Mouse (Mus musculus): ENCODE measurements around the gene Snx25. TPM values are rescaled to one million over a fixed set of nuclear protein-coding genes. Genes with fewer than 3 reads are reported as not detected.

The Snx25 gene
- total RNA-seq, 2 experiments from 2014 or later = 8.9 to 11.7 TPM

DNA sequence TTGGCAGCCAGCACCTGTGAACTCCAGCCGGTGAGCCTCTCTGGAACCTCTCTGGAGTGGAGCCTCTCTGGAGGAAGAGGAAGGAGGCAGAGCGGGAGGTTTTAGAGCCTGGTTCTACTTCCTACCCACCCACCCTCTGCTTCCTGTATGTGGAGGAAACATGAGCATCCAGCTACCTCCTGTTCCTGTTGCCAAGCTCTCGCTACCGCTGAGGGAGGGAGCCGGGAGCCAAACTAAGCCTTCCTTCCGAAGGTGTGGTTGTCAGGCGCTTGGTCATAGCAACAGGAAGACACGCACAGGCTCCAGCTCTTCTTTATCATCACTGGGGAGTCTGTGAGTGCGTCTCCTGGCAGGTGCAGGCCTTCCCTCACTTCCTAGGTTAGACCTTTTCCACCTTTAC lies 129.8 kb downstream of the Snx25 start:
- no peak for ATAC-seq (replicated peaks; ENCODE audit: poor library complexity)

DNA sequence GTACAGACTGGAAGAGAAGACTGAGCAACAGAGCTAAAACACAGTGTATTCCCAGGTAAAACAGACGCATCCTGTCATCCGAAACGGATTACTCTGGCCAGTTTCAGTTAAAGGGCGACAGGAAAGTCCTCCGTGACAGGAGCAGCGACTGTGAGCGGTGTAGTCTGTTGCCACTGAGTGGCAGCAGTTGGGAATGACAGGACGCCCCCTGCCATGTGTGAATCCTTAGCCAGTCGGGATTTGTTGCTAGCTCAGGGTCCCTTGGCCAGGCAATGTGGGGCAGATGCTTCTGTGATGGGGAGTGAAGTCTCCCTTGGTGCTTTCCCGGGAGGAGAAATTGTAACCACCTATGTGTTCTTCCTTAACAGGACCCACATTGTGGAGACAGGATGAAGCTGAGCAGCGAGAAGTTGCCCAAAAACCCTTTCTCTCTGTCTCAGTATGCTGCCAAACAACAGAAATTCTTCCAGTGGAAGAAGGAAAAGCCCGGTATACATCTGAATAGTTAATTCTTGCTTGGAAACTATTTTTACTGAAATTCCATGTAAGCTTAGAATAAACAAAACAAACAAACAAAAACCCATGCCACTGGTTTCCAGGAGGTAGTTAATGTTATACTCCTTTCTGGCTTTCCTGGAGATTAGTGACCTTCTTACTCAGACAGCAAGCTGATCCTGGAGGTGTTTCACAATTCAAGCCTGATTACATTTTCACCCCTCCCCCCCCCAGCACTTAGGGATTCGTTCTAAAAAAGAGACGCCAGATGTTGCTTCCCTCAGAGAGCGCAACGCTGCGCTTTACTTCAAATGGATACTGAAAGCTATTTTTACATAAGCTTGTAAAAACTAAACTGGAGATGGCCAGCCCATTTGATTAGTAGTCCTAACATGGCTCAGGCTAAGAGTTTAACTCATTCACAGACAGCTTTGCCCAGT lies 140.9 kb downstream of the Snx25 start:
- no peak for ATAC-seq (replicated peaks; ENCODE audit: poor library complexity)

DNA sequence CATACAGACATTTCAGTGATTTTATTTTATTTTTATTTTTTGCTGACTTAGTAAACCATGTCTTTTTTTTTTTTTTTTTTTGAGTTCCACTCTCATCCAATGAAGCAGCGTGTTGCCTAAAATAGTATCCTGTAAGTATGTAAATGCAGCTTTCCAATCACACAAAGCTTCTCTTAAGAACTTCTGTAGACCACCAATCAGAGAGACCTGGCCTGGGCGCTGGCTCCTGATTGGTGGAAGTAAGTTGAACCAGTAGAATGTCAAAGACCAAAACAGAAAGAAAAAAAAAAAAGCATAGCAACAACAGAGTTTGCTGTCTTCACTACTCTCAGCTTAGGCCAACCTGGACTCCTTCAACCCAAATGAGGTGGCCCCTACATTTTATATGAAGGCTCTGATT lies 141.7 kb downstream of the Snx25 start:
- no peak for ATAC-seq (replicated peaks; ENCODE audit: poor library complexity)

DNA sequence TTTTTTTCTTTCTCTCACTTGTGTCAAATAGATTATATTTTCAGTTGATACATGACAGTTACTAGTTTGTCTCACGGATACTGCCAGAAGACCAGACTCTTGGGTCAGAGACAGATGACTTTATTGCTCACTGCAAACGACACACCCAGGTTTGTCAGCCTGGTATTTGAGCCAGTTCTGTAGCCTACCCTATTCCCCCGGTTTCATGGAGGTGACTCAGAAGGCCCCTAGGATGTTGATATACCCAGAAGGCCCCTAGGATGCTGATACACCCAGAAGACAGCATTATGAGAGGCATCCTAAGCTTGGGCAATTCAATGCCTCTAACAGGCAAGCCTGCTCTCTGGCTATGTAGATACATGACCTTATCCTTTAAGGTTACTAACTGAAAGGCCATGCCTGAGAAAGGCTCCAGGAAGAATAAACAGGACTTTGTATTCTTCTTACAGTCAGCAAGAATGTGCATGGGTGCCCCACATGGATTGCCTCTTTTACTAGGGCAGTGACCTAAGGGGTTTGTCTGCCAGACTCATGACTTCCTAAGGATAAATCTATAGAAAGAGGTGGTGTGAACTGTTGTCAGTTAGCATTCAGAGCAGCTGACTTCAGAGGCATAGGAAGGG lies 144.8 kb downstream of the Snx25 start:
- no peak for ATAC-seq (replicated peaks; ENCODE audit: poor library complexity)

DNA sequence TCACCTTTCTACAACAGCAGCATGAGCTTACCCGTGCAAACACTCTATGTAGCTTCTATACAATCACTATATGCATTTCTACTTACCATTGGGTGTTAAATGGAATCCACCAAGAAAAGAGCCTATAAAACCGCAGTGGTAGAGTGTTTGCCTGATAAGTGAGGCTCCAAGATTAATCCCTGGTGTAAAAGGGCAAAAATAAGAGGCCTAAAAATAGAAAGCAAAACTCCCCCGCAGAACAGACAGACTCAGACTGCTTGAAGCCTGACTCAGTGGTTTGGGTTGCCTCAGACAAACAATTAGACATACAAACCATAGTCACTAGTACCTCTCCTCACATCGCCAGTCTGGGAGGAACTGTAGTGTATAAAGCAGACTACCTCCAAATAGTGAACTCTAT lies 146.4 kb downstream of the Snx25 start, which contains the start of gene Ankrd37:
Gene Ankrd37, minus strand, starts transcription at position 112 of the 400 bp plus-strand sequence.
- ATAC-seq (replicated peaks; ENCODE audit: poor library complexity) = no peak

DNA sequence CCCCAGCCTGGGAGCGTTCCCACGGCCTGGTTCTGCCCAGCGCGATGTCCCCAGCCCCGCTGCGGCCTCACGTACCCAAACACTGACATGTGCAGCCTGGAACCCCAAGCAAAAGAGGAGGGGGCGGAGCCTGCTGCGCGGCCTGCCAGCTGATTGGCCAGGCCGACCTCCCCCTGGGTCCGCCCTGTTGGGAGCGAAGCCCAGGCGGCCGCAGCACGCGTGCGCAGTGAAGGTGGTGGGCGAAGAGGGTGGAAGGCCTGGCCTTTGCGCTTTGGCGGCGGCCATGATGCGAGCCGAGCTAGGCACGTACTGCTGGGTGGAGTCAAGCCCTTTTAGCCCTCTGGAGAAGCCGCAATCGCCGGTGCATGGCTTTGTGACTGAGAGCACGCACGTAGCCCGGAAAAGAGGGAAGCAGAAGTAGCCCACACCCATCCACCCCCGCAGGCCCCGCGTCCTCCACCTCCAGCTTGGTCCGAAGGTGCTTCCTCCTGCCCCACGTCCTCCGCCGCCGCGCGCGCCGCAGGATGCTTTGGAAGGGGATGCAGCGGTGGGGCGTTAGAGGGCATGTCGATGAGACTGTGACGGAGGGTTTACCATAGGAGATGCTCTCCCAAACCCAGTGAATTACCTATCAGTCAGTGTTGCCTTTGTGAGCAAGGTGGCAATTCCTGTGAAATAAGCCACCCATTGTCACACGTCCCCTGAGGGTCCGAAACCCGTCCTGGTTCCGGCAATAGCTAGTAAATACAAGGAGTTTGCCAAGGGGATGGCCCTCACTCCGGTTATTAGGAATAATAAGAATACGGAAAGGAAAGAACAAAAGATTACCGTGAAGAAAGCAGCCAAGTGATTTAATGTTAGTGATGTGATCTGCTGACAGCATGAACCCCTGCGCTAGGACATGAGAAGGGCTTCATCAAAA lies 151.9 kb downstream of the Snx25 start:
- peak; percentile 95 for ATAC-seq (replicated peaks; ENCODE audit: poor library complexity)

DNA sequence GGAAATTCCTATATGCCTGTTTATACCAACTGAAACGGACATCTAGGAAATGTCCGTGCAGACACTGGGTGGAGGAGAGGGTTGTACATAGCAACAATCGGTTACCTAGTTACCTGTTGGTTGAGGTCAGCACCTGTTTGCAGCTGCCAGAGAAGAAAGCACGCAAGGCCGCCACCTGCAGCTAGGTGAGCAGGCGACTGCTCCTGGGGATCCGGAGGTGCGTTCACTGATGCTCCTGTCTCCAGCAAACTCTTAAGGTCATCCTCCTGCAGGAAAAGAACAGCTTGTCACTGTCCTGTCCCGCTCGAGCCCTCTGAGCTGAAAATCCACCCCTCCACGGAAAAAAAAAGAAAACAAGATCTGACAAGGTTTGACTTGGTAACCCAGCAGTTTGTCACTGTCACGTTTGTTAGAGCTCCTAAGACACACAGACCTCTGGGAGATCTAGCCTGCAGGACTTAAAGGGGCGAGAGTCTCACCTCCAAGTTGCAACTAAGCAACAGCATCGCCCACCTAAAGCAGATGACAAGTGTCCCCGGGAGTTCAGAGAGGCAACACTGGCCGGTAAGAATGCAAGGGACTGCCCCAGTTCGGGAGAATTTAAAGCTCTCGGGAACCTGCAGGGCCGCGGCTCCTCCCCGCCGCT lies 152.7 kb downstream of the Snx25 start, which contains the start of gene Lrp2bp:
Gene Lrp2bp, plus strand, starts transcription at position 166 of the 646 bp plus-strand sequence.
- ATAC-seq (replicated peaks; ENCODE audit: poor library complexity) = no peak

DNA sequence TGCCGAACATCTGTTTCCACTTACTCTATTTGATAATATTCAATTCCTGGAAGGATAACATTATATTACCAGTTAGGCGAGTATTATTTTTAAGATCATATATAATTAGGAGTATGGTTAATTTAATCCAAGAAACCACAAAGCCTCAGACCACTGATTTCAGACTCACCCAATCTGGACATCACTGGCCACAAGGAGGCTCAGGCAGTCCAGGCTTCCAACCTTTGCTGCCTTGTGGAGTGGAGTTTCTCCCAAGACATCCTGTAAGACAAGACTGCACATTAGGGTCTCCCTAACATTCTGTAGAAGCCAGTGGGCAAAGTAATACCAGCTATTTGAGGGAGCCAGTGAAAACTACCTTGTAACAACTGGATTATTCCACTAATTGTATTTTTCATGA lies 153.7 kb downstream of the Snx25 start:
- no peak for ATAC-seq (replicated peaks; ENCODE audit: poor library complexity)

DNA sequence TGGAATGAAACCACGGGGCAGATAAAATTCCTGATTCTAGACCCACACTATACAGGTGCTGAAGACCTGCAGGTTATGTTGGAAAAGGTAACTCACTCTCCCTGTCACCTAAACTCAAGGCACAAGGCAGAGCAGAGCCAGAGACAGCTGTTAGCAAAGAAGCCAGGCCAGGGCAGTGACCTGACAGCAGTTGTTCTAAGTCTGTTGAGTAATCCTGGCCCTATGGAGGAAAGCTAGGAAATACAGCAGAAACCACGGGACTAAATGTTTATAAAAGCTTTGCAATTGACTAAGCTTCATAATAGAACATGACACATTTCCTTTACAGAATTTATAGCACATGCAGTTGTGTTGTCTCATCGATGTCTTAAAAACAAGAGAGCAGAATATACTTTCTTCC lies 156.4 kb downstream of the Snx25 start:
- no peak for ATAC-seq (replicated peaks; ENCODE audit: poor library complexity)

DNA sequence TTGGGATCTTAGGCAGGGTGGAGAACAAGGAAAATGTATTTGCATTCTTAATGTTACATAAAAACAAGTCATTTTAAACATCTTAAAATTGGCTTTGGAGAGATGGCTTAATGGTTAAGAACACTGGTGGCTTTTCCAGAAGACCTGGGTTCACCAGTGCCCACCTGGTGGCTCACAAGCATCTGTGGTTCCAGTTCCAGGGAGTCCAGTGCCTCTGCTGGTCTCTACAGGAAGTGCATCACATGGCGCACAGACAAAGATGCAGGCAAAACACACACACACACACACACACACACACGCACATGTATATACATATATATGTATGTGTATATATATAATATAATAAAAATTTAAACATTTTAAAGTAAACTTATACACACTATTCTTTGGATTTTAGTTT lies 157.8 kb downstream of the Snx25 start:
- ATAC-seq (replicated peaks; ENCODE audit: poor library complexity) = peak; percentile 82

DNA sequence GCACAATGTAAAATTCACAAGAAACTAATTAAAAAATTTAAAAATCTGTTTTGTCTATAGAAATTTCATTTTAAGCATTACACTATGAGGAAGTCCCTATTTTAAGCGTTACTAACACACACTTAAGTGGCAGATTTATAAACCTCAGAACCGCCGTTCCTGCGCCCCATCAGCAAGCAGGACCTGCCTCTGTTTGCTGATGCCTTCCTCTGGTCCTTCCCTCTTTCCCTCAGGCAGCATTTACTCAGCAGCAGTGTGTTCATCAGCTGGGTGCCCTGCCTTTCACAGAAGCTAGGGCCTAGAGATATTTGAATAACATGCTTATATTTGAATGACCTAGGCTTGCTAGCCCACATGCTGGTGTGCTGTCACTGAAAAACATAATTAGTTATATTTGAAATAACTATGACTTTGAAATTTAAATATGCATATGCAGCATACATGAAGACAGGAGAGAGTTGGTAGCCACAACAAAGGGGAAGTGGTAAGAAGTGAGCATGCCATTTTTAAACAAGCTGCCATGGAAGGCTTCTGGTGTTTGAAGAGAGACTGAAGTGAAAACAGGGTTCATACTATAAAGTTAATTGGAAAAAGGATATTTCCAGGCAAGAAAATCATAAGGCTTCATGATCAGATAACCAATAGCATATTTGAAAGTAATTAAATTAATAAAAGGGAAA lies 161.2 kb downstream of the Snx25 start:
- ATAC-seq (replicated peaks; ENCODE audit: poor library complexity) = peak; percentile 54; the same call in 1 of the 2 replicates

DNA sequence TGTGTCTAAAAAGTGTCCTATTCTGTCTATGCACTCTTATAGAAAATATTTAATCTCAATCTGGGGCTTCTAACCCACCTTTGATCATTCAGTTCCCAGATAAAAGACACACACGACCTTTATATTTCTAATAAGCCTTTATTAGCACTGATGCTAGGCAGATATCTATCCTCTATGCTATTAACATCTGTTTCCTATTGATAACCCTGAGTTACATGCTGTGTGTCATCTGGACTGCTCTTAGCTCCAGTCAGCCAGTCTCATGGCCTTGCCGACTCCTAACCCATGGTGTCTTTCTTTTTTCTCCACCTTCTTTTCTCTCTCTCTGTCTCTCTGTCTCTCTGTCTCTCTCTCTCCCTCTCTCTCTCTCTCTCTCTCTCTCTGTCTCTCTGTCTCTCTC lies 163.8 kb downstream of the Snx25 start:
- ATAC-seq (replicated peaks; ENCODE audit: poor library complexity) = peak; percentile 64; the same call in 1 of the 2 replicates

DNA sequence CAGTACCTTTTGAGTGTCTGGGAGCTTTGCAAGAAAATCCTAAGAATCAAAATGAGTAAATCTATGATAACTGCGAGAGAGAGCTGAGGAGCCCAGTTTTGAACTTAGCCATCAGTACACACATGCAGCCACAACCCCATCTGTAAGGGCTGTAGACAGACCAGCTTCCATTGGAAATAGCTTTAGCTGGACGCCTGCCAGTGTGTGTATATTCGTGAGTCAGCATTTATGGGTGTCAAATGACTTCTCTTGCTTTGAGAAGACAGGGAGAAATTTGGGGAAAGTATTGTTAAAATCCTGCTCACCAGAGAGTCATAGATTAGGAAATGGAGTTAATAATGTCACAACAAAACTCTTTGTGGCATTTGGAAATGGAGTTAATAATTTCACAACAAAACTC lies 165.3 kb downstream of the Snx25 start:
- no peak for ATAC-seq (replicated peaks; ENCODE audit: poor library complexity)

Other genes with a start within 250 kb of the Snx25 start
- not detected in 2 replicates for gene Ccdc110, start 217.5 kb downstream of the Snx25 start, total RNA-seq (2015)
- gene Ccdc110, start 217.5 kb downstream of the Snx25 start, total RNA-seq (2017) = not detected in 2 replicates
- 0.79 and 1.6 TPM in 2 replicates for gene 1700029J07Rik, start 176.9 kb downstream of the Snx25 start, total RNA-seq (2015)
- gene 1700029J07Rik, start 176.9 kb downstream of the Snx25 start, total RNA-seq (2017) = 0.21 and 1.3 TPM in 2 replicates
- gene Ufsp2, start 176.6 kb downstream of the Snx25 start, total RNA-seq (2015) = 88.7 and 89.0 TPM in 2 replicates
- 149 and 162 TPM in 2 replicates for gene Ufsp2, start 176.6 kb downstream of the Snx25 start, total RNA-seq (2017)
- gene Lrp2bp, start 152.9 kb downstream of the Snx25 start, total RNA-seq (2015) = not detected in 2 replicates
- gene Lrp2bp, start 152.9 kb downstream of the Snx25 start, total RNA-seq (2017) = not detected in 2 replicates
- 4.3 and 6.1 TPM in 2 replicates for gene Ankrd37, start 146.5 kb downstream of the Snx25 start, total RNA-seq (2015)
- 3.5 and 6.2 TPM in 2 replicates for gene Ankrd37, start 146.5 kb downstream of the Snx25 start, total RNA-seq (2017)
- 31.3 and 31.7 TPM in 2 replicates for gene Cfap97, start 388 bp downstream of the Snx25 start, total RNA-seq (2015)
- 23.7 and 27.8 TPM in 2 replicates for gene Cfap97, start 388 bp downstream of the Snx25 start, total RNA-seq (2017)
- 87.5 and 94.7 TPM in 2 replicates for gene Slc25a4, start 59.1 kb upstream of the Snx25 start, total RNA-seq (2015)
- 157 and 166 TPM in 2 replicates for gene Slc25a4, start 59.1 kb upstream of the Snx25 start, total RNA-seq (2017)
- gene Helt, start 142.5 kb upstream of the Snx25 start, total RNA-seq (2015) = not detected in 2 replicates
- not detected in 2 replicates for gene Helt, start 142.5 kb upstream of the Snx25 start, total RNA-seq (2017)